Mouse (Mus musculus) right cerebral cortex, adult 18-20 months (tissue): ENCODE measurements at regions not wholly inside any gene's neighbourhood (a gene's known extent, or its start where the extent isn't known, plus 50 kb on each side); places are given as distances from the start of the nearest gene placed in this dataset.

ENCODE experiments used
- DNase-seq: peaks from one replicate; pipeline ENCODE4 v3.0.0; 2022; ENCODE audit warnings: mixed read lengths

GRCm38 (mm10) chr7:69810873-69811272 lies 555.7 kb downstream of the Nr2f2 start:
- DNase-seq: no peak

DNA sequence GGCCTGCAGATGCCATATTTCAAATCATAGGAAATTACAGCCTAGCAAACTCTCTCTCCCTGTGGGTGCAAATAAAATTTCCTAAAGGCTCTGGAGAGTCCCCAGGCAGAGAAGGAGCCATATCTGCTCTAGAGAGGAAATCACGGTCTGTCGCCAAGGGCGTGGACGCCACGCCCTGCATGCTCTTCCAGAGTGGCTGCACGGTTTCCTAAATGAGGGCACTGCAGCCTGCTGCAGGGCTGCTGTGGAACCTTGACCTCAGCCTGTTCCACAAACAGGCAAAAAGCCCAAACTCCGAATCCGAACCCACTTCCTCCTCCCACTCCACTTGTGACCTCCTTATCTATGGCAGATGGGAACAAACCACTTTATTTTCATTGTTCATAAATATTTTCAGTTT lies 559.3 kb downstream of the Nr2f2 start:
- no peak for DNase-seq

DNA sequence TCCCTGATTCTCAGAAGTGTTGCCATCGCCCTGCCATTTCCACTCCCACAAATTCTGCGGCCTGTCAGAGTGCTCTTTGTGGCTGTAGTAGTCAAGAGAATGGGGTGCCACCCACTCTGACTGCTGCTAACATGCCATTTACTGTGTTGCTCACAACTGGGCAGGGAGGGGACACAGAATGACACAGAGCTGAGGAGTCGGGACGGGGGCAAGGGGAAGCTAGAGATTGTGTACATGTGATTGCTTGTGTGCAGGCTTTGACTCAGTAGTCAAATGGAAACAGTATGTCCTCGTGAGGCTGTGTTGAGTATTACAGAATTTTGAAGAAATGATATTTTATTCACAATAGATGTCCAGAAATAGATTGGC lies 595.6 kb downstream of the Nr2f2 start:
- DNase-seq: no peak

GRCm38 (mm10) chr7:69770313-69770979 lies 596.1 kb downstream of the Nr2f2 start:
- no peak for DNase-seq

DNA sequence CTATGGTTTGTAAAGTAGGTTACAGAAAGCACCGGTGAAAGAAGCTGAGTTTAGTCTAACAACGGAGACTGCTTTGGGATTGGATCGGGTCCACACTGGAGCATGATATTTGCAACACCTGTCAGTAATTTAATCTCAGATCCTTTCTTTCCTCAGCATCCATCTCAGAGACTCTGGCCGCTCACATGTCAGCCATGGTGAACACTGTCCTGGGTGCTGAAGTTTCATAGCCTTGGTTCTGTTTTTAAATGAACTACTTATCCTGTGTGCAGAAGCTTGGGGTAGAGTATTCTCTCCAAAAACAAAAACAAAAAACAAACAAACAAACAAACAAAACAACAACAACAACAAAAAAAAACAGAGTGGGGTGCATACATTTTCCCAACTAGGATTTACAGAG lies 600.1 kb downstream of the Nr2f2 start:
- DNase-seq: no peak

GRCm38 (mm10) chr7:69740495-69740894 lies 626.0 kb downstream of the Nr2f2 start:
- DNase-seq: no peak

GRCm38 (mm10) chr7:69738998-69739397 lies 627.5 kb downstream of the Nr2f2 start:
- no peak for DNase-seq

- no peak for DNase-seq
Observed at GRCm38 (mm10) chr7:69715081-69715480, 651.5 kb downstream of the Nr2f2 start.

- no peak for DNase-seq
Observed at GRCm38 (mm10) chr7:69670211-69670610, 696.3 kb downstream of the Nr2f2 start.

DNA sequence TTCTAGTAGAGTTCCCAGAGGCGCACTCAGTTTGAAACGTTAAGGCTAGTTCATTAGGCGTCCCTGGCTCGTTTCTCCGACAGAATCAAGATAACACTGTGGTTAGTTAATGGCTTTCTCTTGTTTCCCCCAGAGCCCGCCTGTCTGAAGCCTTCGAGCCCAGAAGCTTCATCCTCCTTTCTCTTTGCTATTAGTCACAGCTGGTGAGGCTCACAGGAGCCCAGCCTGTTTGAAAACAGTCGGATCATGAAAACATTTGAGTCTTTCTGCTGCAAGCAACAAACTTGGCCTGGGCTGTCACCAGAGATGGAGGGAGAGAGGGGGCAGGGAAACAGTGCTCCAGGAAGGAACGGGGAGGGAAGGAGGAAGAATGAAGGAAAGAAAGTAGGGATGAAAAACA lies 711.0 kb downstream of the Nr2f2 start:
- DNase-seq: no peak

DNA sequence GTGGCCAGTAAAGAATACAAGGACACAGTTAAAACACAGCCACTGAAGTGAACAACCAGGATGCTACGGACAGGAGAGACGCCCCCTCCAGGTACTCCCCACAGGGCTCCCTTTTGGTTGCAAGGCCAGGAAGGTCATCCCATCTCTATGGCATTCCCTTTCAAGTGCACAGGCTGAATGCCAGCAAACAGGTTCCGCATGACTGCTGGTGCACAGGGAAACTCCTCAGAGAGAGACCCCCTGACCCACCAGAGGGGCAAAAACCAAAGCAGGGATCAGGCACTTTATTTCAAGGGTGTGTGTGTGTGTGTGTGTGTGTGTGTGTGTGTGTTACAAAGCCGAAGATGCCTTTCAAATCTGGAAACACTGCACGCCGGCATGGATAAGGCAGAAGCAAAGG lies 721.1 kb downstream of the Nr2f2 start:
- DNase-seq: no peak

- DNase-seq: no peak
Observed at GRCm38 (mm10) chr7:69641652-69642051, 724.9 kb downstream of the Nr2f2 start.

GRCm38 (mm10) chr7:69599866-69600265 lies 766.7 kb downstream of the Nr2f2 start:
- DNase-seq: no peak

- DNase-seq: no peak
Observed at GRCm38 (mm10) chr7:69585716-69586115, 780.8 kb downstream of the Nr2f2 start.

DNA sequence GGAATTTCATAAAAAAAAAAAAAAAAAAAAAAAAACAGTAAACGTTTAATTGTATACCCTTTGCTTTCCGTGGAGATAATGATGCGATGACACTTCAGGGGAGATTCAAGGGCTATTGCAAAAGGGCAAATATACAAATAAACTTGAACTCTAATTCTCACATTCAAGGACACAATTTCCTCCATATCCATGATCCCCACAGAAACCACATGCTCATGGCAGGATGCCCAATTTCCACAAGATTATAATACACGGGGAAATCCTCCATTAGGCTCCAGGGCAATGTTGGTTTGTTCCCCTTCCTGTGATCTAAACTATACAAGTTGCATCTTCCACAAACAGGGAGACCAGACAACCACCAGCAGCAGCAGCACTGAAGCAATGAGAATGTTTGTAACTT lies 781.4 kb downstream of the Nr2f2 start:
- DNase-seq: no peak

- no peak for DNase-seq
Observed at GRCm38 (mm10) chr7:69584516-69584915, 782.0 kb downstream of the Nr2f2 start.

DNA sequence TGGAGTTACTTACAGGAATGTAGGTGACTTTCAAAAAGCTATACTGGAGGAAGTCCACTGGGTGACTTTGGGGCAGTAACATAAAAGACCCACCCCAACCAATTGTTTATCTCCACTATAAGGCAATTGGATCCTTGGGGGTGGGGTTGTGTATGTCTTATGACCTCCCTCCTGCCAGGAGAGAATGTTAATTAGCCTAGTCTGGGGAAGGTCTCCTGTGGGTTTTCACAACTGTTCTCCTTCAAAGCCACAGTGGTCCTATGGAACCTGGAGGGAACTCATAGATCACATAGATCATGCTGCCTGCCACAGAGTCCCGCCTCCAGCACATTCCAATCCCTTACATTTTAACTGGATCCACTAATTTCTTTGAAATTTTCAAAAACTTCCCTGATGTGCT lies 782.6 kb downstream of the Nr2f2 start:
- no peak for DNase-seq

DNA sequence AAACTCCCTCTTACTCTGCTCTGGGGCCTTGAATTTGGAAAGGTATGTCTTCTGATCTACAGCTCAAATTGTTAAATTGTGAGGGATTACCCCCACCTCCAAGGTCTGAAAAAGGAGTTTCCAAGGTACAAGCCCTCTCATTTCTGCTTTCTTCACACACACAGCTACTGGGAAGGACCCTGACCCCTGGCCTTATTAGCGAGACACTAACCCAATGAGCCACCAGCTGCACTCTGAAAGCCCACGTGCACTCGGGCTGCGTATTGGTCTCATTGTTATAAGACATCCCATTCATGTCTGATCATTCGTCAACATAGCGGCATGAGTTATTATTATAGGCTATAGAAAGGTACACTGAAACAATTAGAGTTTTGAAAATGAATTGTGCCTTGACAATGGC lies 784.9 kb downstream of the Nr2f2 start:
- DNase-seq: no peak

DNA sequence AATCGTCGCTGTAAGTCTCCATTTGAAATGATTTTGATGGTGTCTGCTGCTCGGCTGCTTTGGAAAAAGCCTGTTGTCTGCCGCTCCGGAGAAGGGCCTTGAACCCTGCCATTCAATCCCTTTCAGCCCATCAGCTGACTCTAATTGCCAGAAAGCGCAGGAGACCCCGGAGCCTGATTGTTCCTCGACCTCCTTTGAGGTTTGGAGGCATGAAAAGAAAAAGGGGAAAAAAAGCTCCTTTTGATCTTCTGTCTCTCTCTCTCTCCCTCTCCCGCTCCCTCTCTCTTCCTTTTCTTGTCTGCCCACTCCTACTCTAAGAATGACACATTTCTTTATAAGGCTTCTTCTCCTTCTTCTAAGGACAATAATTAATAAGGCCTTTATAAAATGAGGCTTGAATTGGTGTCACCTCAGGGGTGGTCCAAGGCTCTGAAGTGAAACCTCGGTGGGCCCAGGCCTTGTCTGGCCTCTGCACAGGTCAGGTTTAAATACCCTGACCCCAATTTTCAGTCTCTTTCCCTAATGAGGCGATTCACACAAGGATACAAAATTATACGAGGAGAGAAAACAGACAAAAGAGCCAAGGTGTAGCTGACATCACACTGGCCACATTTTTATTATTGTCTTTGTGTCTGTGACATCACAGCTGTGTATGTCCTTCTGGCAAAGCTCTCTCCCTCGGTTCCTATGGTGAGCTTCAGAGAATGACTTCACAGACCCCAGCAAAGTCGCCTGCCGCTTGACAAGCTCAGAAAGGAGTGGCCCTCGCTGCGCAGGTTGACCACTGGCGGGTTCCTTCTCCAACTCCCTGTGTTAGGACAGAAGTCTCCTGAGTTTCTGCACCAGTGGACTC lies 787.4 kb downstream of the Nr2f2 start:
- no peak for DNase-seq

DNA sequence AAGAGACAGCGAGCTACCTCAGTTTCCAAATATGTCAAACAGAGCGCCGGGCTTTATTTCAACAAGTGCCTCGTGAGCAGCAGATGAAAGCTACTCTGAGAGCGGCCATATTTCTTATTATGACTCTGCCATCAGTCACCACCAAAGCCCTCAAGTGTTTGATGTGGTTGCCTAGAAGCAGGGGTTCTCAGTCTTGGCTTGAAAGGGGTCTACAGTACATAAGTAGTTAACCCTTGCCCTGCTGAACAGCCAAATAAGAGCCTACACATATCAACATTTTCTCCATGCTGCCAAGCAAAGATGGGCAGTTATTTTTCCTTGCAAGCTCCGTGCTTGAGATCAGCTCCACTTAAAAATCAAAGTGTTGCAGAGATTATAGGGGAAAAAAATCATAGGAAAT lies 788.8 kb downstream of the Nr2f2 start:
- no peak for DNase-seq

DNA sequence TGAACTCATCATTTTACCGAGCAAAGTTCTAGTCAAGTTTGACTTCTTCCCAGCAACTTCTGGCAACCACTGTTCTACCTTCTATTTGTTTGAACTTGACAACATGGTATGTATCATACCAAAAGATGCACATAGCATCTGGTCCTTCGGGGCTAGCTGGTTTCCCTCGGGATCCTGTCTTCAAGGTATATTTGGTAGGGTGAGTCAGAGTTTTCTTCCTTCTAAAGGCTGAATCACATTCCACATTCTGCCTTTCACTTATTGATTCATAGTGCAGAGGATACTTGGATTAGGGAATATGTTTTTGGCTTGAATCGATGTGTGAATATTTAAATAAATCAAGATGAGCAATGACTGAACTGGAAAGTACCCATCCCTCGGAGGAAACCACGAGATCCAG lies 789.9 kb downstream of the Nr2f2 start:
- DNase-seq: no peak

GRCm38 (mm10) chr7:69573730-69574129 lies 792.8 kb downstream of the Nr2f2 start:
- DNase-seq: peak; percentile 3

DNA sequence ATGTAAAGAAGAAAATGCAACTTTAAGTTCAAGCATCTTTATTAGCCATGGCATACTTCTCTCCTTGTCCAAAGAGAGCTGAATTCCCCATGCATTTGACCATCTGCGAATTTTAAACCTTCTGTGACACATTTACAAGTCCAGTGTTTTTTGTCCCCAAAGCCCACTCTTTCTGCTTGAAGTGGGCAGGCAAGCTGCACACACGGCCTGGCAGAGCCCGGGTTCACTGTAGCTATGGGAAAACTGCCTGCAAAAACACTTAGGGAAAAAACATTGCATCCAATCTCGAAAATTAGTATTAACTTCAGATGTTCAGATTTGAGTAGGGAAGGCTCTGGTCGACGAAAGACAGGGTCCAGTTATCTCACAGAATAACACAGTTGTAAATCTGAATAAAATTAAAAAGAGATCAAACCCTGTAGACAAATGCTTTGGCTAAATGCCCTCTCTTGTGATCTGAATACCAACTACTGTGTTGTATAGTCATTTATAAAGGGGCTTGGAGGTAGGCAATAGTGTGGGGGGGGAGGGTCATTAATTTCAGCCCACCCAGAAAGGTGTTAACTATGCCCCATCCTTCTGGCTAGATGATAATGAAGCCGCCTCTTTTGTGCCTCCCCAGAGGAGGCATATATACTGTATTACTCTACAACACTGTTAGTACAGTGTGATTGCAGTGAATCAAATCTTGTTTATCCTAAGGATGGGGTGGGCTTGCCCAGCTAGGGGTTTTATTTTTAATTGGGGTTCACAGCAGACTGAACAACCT lies 793.7 kb downstream of the Nr2f2 start:
- DNase-seq: no peak

GRCm38 (mm10) chr7:69566949-69567348 lies 799.6 kb downstream of the Nr2f2 start:
- no peak for DNase-seq
